Mouse (Mus musculus) limb, embryonic 11.5 days (tissue): Measurements from ENCODE around the gene Cenpl. TPM values are rescaled to one million over a fixed set of nuclear protein-coding genes. Genes with fewer than 3 reads are reported as not detected.
"Not testable (repeated sequence)": the region's sequence is repeated elsewhere in the genome, so short reads cannot be mapped to it uniquely, and the experiment has no call there.

Experiments
- ATAC-seq: fragments of 200-750 bp; cut with Nextera tagmentation; 2 replicates; pipeline ENCODE4 v1.8.0; 2017; ENCODE audit warnings: low read depth; ENCODE audit not compliant: insufficient number of reproducible peaks, low FRiP score, low TSS enrichment
- DNase-seq: peaks from one replicate; pipeline ENCODE4 v3.0.0-alpha.2; 2015; ENCODE audit warnings: low spot score
- H3K27ac ChIP-seq: fragments of 300-500 bp; sonication (generic); replicated peaks from 2 replicates; pipeline ENCODE4 v1.5.1; 2014; ENCODE audit warnings: low read depth, mild to moderate bottlenecking, low read length
- H3K27me3 ChIP-seq: fragments of 300-500 bp; sonication (generic); 2 replicates; pipeline ENCODE4 v1.6.1; 2014; ENCODE audit warnings: mild to moderate bottlenecking, low read length, mixed read lengths; ENCODE audit not compliant: control insufficient read depth, insufficient read depth
- H3K36me3 ChIP-seq: fragments of 300-500 bp; sonication (generic); 2 replicates; pipeline ENCODE4 v1.6.1; 2014; ENCODE audit warnings: mild to moderate bottlenecking, low read length, moderate library complexity, mixed read lengths; ENCODE audit not compliant: control insufficient read depth, insufficient read depth
- H3K4me1 ChIP-seq: fragments of 300-500 bp; sonication (generic); 2 replicates; pipeline ENCODE4 v1.6.1; 2014; ENCODE audit warnings: low read length, mixed read lengths; ENCODE audit not compliant: control insufficient read depth, insufficient read depth
- H3K4me2 ChIP-seq: fragments of 300-500 bp; sonication (generic); 2 replicates; pipeline ENCODE4 v1.6.1; 2014; ENCODE audit warnings: low read depth, mild to moderate bottlenecking, moderate library complexity; ENCODE audit not compliant: severe bottlenecking
- H3K4me3 ChIP-seq: fragments of 300-500 bp; sonication (generic); 2 replicates; pipeline ENCODE4 v1.5.1; 2014; ENCODE audit warnings: low read depth, low read length
- H3K9ac ChIP-seq: fragments of 300-500 bp; sonication (generic); 2 replicates; pipeline ENCODE4 v1.6.1; 2014; ENCODE audit warnings: mild to moderate bottlenecking, low read length
- H3K9me3 ChIP-seq: fragments of 300-500 bp; sonication (generic); 2 replicates; pipeline ENCODE4 v1.6.1; 2016; ENCODE audit warnings: low read length; ENCODE audit not compliant: control insufficient read depth
- WGBS: fragments of 180-500 bp; shearing (Covaris S2); extraction: QIAGEN DNeasy Blood & Tissue Kit; methylation state at CpG from one replicate; pipeline ENCODE4 v1.1.7; 2014; 5-methylcytosine and 5-hydroxymethylcytosine counted together
- polyA plus RNA-seq: library from polyadenylated mRNA; unstranded; fragments of >200 nt; fragmentation: Nextera tagmentation; extraction: Ambion mirVana; gene quantifications from 2 replicates; pipeline ENCODE4 v1.2.1, GENCODE M21; 2014

Cenpl gene
- 41.7 and 44.8 TPM in 2 replicates for polyA plus RNA-seq

DNA sequence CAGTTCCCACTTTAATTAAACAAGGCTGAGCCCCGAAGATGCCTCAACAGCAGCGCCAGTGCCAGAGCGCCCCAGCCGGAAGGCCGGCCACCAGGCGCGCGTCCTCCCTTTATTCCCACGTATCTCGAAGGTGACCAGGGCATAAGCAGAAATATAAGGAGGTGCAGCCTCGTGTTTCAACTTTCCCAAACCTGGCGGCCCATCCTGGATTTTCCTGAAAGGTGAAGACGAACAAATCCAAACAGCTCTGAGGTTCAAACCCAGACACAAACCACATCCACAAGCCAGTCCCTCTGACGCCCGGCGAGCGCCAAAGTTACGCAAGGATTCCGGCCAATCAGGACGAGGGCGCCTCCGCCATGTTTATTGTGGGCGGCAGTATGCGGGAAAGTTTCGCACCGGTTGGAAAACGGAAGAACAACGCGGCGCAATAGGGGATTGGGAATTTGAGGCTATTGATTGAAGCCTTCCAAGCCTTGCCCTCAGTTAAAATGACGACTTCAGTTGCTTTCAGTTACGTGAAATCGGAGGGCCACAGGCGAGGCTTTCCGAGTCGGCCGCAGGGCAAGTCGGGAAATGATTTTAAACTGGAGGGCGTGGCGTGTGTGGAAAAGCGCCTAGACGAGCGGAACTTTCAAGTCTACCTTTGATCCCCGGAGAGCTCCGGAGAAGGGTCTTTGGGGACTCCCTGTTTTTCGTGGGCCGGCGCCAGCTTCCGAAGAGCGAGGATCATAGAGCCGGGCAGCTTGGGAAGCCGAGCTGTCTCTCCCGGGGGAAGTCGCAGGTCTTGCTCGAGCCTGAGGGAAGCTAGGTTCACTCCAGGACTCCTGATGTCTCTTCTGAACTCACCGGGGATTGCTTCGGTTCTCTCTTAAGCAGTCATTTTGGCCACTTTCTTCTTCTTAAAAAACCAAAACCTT lies at the start of gene Cenpl, which contains the start of gene Dars2:
Cenpl (plus strand) TSS at position 362 of the 920 bp plus-strand sequence.
Dars2 (minus strand) TSS at position 307 of the 920 bp plus-strand sequence.
- no peaks in the 10 kb centered on the region for H3K9me3 ChIP-seq
- peak; percentile 96 for ATAC-seq

DNA sequence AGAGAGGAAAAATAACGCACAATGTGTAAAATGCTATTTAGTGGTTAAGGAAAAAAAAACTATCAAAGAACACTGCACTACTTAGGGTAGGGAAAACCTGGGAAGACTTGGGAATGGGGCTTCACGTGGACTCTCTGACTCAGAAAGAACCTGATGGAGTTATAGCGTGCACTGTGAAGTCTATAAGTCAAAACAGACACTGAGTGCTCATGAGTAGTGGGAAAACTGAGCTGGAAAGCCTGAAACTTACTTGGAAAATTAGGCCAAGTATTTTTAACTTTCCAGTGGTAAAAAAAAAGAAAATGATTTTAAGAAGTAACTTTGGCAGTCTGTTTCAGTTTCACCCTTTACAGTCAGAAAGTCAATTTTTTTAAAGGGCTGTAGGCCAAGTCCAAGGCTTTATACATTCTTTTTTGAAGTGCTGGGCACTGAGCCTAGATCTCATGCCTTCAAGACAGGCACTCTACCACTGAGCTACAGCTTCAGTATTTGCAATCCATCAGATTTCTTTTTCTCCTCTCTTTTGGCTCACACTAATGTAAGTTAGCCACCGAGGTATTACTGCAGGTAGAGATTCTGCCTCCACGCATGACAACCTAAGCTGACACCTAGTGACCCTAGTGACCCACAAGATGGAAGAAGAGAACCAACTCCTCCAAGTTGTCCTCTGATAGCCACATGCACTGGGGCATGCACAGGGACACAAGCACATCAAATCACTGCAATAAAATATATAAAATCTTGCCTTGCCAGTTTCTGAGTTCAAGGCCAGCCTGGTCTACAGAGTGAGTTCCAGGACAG lies 44.9 kb upstream of the Cenpl start:
- no peaks in the 10 kb centered on the region for H3K27me3 ChIP-seq
- WGBS: 89% methylated on average over 5 of the region's 5 CpGs
- no peak overlapping the region for H3K4me3 ChIP-seq
- no peak for ATAC-seq
- H3K4me1 ChIP-seq: no peaks in the 10 kb centered on the region
- no peak for DNase-seq
- H3K9me3 ChIP-seq: no peaks in the 10 kb centered on the region
- H3K4me2 ChIP-seq: no peak overlapping the region
- no peak overlapping the region for H3K9ac ChIP-seq
- no peak overlapping the region for H3K27ac ChIP-seq
- H3K36me3 ChIP-seq: peaks cover 2% of the 10 kb centered on the region; the same call in 1 of the 2 replicates

More for the DNA sequence above, at the start of gene Cenpl, which contains the start of gene Dars2:
- no peaks in the 10 kb centered on the region for H3K27me3 ChIP-seq
- peaks cover 13% of the 10 kb centered on the region for H3K4me1 ChIP-seq
- no peaks in the 10 kb centered on the region; the same call in 1 of the 2 replicates for H3K36me3 ChIP-seq
- peak within 1 kb of the TSS; percentile 84 for H3K9ac ChIP-seq
- H3K4me3 ChIP-seq: peak within 1 kb of the TSS; percentile 74
- peak within 1 kb of the TSS; percentile 77 for H3K4me2 ChIP-seq
- no peak within 1 kb of the TSS for H3K27ac ChIP-seq
- under 1% methylated on average over 57 of the region's 57 CpGs for WGBS
- DNase-seq: peak; percentile 94

DNA sequence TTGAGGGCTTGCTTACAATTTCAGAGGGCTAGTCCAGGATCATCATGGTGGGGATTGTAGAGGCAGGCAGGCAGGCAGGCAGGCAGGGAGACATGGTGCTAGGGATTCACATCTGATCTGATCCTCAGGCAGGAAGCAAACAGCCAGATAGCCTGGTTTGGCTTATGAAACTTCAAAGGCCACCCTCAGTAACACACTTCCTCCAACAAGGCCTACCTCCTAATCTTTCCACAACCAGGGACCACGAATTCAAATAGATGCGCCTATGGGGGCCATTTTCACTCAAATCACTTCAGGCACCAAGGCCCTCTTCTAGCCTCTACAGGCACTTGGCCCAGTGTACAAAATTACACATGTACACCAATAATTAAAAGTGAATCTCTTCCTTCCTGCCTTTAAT lies 43.3 kb upstream of the Cenpl start:
- H3K9me3 ChIP-seq: no peaks in the 10 kb centered on the region
- no peak overlapping the region for H3K4me2 ChIP-seq
- H3K36me3 ChIP-seq: peaks cover 2% of the 10 kb centered on the region; the same call in 1 of the 2 replicates
- ATAC-seq (no peak), DNase-seq (no peak)
- H3K27ac ChIP-seq: no peak overlapping the region
- H3K4me3 ChIP-seq: no peak overlapping the region
- no peak overlapping the region for H3K9ac ChIP-seq
- no peaks in the 10 kb centered on the region for H3K4me1 ChIP-seq
- no peaks in the 10 kb centered on the region for H3K27me3 ChIP-seq
- WGBS: 60% methylated on average over 2 of the region's 2 CpGs

DNA sequence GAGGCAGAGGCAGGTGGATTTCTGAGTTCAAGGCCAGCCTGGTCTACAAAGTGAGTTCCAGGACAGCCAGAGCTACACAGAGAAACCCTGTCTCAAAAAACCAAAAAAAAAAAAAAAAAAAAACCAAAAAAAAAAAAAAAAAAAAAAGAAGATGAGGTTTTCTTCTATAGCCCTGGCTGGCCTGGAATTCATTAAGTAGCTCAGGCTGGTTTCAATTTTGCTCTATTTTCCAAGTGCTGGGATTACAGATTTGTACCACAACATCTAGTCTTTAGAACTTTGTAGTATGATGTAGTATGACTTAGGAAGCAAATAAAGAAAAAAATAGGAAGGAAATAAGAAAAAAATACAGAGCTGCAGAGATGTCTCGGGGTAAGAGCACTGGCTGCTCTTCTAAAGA lies 42.1 kb upstream of the Cenpl start:
- not testable (repeated sequence) for H3K27ac ChIP-seq, H3K9me3 ChIP-seq, H3K36me3 ChIP-seq, H3K27me3 ChIP-seq, DNase-seq, ATAC-seq, H3K4me1 ChIP-seq, H3K9ac ChIP-seq, H3K4me2 ChIP-seq, H3K4me3 ChIP-seq
- WGBS: 68% methylated on average over 1 of the region's 1 CpGs

DNA sequence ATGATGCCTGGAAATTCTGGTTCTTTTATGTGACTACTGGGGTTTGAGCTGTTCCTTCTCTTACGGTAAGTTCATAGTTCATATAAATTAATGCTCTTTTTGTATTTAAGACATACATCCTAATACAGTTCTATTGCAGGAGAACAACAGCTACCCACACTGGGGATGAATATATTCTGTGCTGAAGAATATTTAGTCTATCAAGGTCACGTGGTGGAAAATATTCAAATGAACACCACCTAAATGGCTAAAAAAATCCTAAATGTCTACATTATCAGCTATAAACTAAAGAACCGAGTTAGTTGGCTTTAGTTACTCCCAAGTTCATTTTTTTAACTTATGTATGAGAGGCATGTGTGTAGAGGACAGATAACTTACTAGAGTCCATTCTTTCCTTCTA lies 40.5 kb upstream of the Cenpl start:
- ATAC-seq (no peak), DNase-seq (no peak)
- WGBS: 95% methylated on average over 3 of the region's 3 CpGs
- H3K4me1 ChIP-seq: no peaks in the 10 kb centered on the region; the same call in 1 of the 2 replicates
- no peaks in the 10 kb centered on the region for H3K27me3 ChIP-seq
- no peak overlapping the region for H3K4me3 ChIP-seq
- no peak overlapping the region for H3K4me2 ChIP-seq
- no peak overlapping the region for H3K27ac ChIP-seq
- H3K36me3 ChIP-seq: peaks cover 2% of the 10 kb centered on the region; the same call in 1 of the 2 replicates
- H3K9ac ChIP-seq: no peak overlapping the region
- H3K9me3 ChIP-seq: no peaks in the 10 kb centered on the region

DNA sequence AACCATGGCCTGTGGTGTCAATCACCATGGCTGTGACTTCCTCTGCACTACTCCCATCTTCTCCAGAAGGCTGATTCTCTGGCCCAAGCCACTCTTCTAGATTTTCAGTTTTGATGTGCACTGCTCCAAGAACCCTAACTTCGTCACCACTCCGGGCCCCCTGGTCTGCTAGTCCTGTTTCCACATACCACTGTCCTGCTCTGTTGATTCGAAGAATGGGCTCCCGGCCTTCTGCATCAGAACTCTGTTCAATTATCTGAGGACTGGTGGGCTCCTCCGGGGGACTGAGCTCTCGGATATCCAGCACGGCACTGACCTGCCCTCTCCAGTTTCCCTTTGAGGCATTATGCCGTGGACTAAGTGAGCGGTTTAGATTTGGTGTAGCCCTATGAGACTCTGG lies 38.6 kb upstream of the Cenpl start:
- Histone ChIP-seq H3K4me2 (no peak overlapping the region), H3K4me1 (no peaks in the 10 kb centered on the region; the same call in 1 of the 2 replicates), H3K9me3 (no peaks in the 10 kb centered on the region), H3K27ac (no peak overlapping the region), H3K4me3 (no peak overlapping the region), H3K36me3 (peaks cover 8% of the 10 kb centered on the region; the same call in 1 of the 2 replicates), H3K27me3 (no peaks in the 10 kb centered on the region), H3K9ac (no peak overlapping the region)
- ATAC-seq (no peak), DNase-seq (no peak)
- WGBS: 95% methylated on average over 9 of the region's 9 CpGs

DNA sequence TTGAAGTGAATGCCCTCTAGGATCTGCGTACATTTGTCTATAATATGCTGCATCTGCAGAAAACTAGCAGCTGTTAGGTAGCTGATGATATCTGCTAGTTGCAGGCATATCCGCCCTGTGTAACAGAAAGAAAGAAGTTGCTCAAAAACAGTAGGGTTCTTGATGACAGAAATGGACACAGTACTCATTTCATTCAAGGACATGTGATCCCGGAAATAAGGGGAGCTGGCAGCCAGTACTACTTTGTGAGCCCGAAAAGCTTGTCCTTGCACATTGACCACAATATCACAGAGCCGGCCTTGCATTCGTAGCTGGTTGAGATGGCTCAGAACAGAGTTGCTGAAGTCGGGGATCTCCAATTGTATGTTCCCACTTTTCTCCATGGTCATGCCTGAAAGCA lies 38.2 kb upstream of the Cenpl start:
- DNase-seq (no peak), ATAC-seq (no peak)
- H3K9ac ChIP-seq: no peak overlapping the region
- H3K4me3 ChIP-seq: no peak overlapping the region
- no peak overlapping the region for H3K4me2 ChIP-seq
- H3K27me3 ChIP-seq: no peaks in the 10 kb centered on the region
- H3K9me3 ChIP-seq: no peaks in the 10 kb centered on the region
- H3K4me1 ChIP-seq: no peaks in the 10 kb centered on the region; the same call in 1 of the 2 replicates
- WGBS: 94% methylated on average over 7 of the region's 7 CpGs
- H3K36me3 ChIP-seq: peaks cover 8% of the 10 kb centered on the region; the same call in 1 of the 2 replicates
- no peak overlapping the region for H3K27ac ChIP-seq

DNA sequence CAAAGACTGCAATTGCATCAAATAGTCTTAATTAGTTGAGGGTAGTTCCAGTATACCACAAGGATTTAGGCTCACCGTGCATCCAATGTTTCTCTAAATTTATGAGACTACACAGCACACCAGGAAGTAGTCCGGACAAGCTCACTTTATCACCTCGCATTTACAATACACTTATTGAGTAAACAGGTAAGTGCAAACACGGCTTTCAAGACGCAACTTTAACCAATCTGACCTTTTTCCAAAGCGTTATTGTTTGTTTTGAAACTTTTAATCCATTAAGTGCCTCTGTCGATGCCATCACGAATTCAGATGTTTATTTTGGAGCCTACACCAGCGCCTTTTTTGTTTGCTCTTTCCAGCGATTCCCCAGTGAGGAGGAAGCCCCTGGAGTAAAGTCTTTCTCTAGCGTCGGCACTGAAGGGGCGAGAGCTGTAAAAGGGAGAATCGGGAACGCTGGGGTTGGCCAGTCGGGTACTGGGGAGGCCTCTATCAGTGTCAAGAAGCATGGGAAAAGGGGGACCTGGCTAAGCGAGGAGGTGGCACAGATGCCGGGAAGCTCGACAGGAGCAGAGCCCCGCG lies 36.6 kb upstream of the Cenpl start:
- Histone ChIP-seq H3K4me2 (peak overlapping the region; percentile 78), H3K27me3 (no peaks in the 10 kb centered on the region), H3K4me1 (no peaks in the 10 kb centered on the region; the same call in 1 of the 2 replicates), H3K27ac (peak overlapping the region; percentile 68), H3K9me3 (no peaks in the 10 kb centered on the region), H3K36me3 (peaks cover 8% of the 10 kb centered on the region; the same call in 1 of the 2 replicates), H3K9ac (peak overlapping the region; percentile 68), H3K4me3 (peak overlapping the region; percentile 83)
- DNase-seq (no peak), ATAC-seq (no peak)
- WGBS: 2% methylated on average over 19 of the region's 21 CpGs
